Mouse (Mus musculus) gastrocnemius, adult 8-10 months (tissue): ENCODE measurements at regions not wholly inside any gene's neighbourhood (a gene's known extent, or its start where the extent isn't known, plus 50 kb on each side); places are given as distances from the start of the nearest gene placed in this dataset.

Experiments used
- DNase-seq, 2 experiments: peaks; one replicate each; pipeline ENCODE4 v3.0.0; 2022; ENCODE audit warnings: low spot score in 2 of 2

DNA sequence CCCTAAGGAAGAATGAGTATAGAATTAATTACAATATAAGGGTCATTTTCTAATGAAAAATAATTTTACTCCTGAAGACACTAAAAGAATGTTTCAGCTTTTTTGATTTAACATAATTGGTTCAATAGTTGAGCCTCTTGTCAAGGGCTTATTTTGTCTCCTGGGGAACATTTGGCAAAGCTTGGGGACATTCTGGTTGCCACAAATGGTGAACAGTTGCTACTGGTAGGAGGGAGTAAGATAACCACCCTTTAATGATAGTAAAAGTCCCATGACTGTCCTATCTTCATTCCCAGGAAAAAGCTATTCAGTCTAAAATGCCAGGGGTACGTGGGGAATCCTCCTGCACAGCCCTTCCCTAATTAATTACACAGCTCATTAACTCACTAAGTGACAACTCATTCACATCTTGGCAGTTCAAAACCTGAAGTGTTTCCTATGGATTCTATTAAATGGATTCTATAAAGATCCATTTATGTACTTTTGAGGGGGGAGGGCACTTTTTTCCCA lies 217.3 kb upstream of the Sox9 start:
- no peak for DNase-seq

DNA sequence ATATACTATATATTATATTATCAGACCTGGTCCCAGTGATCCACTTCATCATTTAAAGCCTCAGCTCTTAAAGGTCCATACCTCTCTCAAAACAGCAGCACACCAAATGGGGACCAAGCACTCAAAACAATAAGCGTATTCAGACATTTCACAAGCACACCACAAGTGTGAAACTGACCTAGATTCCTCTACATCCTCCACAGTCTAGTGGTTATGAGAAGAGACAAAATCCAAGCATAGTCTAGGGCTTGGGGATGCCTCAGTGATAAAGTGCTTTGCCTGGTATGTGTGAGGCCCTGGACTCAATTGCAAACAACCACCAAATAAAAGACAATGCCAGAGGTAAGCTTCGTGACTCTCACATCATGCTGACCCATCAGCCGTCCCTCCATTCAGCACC lies 216.0 kb upstream of the Sox9 start:
- no peak for DNase-seq

DNA sequence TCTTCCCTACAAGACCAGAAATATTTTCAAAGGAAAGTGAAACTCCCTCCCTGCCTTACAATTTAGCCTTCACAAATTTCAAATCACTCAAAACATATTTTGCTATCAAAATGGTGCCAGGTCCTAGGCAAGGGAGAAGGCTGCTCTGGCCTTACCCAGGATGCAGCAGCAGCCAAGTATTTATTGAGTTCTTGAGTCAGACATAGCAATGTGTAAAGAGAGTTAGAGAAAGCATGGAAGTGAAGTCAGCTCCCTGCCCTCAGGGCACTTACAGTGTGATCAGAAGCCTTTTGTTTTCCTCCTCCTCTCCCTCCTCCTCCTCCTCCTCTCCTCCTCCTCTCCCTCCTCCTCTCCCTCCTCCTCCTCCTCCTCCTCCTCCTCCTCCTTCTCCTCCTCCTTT lies 194.6 kb upstream of the Sox9 start:
- no peak for DNase-seq

DNA sequence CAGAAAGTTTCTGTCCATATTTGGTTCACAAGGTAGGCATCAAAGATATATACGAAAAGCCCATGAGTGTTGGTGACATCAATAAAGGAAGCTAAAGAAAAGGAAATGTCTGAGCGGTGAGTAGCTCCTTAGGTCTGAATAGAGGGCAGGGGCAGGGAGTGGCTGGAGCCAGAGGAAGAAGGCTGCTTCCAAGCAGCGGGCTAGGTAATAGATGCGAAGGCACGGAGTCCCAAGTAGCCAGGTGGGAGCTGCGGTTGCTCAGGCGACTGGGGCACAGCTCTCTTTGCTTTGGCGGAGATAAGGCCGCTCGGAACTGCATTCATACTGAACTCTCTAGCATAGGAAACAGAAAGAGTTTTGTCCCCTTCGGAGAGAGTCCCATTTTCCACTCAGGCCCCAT lies 193.9 kb upstream of the Sox9 start:
- DNase-seq, result no peak

DNA sequence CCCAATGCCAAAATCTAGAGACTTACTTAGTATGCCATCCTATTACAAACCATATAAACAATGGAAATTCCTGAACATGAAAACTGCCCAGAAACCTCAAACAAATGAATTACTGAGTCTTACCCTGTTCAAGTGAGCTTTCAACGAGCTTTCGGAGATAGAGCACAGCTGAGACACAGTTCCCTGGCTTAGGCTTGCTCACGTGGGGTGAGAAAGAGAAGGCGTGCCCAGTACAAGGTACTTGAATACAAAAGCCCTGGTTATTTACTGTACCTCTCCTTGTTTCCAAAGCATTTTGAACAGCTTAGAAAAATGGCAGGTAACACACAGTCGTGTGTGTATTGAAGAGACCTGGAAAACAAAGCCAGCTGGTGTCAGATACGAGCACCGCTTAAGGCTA lies 191.8 kb upstream of the Sox9 start:
- no peak for DNase-seq

DNA sequence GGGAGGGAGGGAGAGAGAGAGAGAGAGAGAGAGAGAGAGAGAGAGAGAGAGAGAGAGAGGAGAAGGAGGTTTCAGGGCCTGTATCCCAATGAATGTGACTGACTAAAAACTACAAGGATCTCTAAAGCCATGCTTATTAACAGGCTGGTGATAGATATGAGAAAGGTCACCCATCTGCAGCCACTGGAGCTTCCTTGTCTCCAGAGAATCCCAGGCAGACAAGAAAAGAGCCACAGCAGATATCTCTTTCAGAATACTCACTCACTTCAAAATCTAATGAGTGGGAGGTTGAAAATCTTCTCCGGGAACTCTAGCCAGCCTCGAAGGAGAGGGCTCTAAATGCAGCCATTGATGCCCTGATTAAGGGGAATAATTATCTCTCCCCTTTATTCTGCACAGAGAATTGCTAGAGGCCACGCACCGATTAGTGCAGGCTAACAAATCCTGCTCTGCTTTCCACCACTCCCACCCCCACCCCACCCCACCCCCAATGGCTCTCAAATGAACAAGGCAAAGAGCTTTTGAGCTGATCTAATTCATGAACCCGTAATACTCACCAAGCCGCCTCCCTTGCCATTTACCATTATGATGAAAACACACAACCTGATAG lies 189.5 kb upstream of the Sox9 start:
- DNase-seq, result no peak

DNA sequence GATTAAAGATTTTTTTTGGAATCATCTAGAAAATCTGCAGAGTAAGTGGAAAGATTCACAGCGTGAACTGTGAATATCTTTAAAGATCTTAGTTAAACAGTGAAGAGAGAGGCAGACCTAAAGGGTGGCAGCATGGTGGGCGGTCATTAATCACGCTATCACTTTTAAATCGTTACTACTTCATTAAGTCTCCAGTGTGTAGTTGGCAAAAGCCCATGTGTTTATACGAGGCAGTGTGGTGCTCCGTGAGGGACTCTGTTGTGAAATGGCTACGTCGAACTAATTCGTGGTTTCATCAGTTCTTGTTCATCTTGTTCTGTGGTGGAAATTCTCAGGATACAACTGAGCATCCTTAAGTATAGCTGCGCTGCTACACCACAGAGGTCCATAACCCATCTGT lies 188.2 kb upstream of the Sox9 start:
- DNase-seq, result no peak

DNA sequence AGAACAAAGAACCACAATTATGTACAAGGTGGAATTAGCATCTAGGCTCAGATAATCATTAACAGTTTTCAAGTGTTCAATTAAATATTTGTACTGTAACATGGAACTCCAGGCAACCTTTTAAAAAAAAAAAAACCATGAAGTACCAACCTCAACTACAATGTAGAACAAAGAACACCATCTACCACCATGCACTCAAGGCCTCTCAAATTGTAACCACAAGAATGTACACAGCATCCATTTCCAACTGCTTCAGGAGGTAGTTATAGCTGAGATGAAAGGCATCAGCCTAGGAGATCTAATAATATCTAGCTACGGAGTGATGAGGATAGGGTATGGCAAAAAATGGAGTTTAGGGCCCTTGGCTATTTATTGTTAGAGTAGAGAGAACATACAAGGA lies 174.7 kb upstream of the Sox9 start:
- no peak for DNase-seq

DNA sequence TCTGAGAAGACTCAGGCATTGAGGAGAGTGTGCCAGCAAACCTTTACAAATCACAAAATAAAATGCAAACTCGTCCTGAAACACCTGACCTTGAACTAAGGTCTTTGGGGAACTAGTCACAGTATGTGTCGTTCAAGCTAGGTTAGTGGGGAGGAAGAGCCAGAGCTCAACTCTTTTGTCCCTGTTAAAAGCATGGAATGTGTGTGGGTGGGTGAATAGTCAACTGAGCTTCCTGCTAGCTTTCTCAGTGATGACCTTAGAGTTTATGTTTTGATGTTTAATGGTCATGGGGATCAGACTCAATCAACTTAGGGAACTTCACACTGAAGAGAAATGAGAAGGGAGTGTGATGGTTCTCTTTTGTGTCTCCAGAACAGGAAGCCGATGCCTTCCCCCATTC lies 172.7 kb upstream of the Sox9 start:
- DNase-seq, result no peak

DNA sequence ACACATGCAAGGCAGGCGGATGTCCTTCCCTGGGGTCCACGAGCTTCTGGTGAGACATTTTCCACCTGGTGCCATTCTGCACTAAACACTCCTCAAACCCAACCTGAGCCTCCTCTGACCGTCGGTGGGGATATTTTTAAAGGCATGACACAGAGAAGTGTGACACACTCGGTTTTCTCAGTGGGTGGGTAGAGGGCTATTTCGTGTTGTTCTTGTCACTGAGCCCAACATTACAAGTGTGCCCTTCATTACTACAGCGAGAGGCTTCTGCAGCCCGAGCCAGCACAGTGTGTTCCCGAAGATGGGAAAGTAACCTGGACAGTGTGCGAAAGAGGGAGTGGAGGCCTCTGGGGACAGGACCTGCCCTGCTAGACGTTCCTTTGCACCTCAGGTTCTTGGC lies 171.0 kb upstream of the Sox9 start:
- peak in 1 of 2 experiments; percentile 31 for DNase-seq

DNA sequence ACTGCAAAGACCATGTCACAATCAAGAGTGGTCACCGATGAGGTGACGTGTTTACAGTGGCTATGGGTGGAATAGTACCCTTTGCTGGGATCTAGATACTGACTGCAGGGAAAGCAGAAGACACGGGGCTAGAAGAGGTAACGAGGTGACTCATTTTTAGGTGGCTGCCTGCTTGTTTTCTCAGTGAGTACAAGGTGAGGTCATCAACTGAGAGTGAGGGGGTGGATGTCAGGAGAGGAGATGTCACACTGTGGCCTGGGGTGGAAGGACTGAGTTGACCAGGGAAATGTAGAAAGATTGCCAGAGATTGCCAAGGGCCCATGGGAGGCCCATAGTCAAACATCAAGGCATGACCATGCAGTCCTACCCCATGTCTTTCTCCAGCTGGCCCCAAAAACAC lies 166.4 kb upstream of the Sox9 start:
- DNase-seq, result no peak

DNA sequence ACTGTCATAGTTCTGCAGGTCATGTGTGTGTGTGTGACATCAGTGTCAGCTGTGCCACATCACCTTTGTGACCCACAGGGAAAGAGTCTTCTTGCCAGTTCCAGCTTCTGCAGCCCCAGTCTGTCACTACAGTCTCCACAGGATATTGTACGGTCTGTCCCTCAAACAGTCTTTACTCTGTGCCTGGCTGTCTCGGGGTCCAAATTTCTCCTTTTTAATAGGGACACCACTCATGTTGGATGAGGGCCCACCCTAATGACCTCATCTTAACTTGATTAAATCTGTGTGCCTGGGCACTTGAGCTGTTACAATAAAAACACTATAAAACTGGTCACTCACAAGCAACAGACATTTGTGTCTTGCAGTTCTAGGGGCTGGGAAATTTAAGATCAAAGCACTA lies 165.1 kb upstream of the Sox9 start:
- DNase-seq, result no peak

DNA sequence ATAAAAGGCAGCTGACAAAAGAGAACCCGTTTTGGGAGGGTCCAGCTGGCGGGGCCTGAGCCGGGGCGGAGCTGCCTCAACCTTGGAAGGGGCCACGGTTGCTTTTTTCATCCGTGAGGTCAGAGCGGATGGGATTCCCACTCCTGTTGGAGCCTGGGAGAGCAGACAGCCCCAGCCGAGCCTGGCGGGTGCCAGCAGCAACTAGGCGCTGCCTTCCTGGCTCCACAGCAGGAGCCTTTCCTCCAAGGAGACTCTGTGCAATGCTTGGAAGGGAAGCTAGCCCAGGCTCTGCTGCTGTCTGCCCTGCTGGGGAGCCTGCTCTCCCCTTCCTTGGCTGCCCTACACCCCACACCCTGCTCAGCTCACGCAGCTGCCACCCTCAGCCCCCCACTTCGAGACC lies 161.1 kb upstream of the Sox9 start:
- DNase-seq, result peak; percentile 53 to 62

DNA sequence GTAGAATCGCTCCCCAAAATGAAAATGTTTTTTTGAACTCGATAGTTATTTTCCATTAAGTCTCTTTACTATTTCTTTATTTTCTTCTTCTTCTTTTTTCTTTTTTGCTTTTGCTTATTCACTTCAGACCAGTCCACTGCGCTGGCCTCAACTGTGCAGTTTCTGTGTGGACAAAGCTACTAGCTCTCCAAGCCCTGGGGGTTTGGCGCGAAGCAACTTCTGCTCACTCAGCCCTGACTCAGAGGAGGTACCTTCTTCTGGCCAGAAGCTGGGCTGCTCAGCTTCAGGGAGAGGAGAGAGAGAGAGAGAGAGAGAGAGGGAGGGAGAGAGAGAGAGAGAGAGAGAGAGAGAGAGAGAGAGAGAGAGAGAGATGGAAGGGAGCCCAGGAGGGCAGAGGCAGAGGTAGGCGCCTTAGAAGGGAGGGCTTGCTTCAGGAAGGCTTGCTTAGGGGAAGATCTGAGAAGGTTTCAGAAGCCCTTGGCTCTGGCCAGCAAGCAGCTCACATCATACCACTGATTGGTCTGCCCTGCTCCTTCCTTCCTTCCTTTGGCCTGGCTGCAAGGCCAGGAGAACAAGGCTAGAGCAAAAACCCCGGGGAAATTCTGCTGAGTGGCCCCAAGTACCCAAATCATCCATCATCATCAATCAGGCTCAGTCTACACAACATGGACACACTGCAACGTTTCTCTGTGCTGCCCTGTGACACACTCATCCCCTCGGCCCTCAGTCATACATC lies 160.5 kb upstream of the Sox9 start:
- DNase-seq, result no peak

DNA sequence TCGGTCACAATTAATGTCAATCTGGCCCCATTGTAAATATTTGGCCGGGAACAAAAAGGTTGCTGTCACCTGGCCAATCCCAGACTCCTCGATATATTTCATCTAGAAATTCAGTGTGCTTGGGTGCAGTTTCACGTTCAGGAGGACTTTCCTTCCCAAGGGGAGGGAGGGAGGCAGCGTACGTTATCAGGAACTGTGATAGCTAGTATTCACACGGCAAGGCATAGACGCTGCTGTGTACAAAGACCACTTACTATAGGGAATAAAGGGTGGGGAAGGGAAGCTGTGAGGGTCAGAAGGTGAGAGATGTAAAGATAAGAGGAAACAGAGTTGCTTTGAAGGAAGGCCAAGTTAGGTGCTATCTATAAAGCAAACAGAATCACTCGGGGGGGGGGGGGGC lies 132.7 kb upstream of the Sox9 start:
- DNase-seq, result no peak

DNA sequence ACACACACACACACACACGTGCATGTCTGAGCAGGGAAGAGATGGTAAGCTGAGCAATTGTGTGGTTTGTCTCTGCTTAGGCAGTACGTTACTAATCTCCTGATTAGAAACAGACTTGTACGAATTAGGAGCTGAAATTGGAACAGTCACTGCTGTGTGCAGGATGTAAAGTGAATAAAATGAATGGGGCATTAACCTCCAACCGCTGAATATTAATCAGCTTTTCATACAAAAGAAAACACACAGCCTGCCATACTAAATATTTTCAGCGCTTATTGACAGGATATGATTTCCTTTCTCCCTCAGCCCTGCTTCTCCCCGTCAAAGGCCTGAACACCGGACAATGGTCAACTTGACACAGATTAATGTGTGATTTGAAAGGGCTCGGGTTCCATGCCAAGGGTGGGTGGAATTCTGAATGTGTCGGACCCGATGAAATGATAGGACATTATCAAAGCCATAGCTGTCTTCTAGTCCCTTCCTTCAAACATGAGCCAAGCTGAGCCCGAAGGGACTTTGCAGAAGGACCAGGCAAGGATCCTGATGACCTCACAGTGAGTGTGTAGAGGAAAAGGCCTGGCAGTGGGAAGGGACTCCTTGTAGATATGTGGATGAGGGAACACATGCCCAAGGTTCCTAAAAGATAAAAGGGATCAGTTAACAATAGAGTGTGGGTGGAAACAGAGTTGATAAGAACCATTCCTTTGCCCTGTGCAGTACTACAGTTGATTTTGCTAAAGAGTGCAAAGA lies 124.4 kb upstream of the Sox9 start:
- no peak for DNase-seq

DNA sequence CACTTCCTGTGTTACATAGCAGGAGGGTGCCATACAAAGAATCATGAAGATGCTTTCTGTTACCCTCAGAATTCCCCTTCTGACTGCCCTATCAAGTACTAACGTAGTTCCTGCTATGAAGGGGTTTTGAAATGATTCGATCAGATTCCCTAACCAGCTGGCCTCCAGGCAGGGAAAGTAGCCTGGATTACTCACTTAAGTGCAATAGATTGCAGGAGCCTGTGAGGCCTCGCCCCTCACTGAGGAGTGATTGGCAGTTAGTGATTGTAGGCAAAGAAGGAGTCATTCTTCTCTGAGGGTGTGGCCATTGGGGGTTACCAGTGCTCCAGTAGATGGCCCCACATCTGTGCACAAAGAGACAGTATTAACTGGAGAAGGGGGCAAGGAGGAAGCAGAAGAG lies 122.1 kb upstream of the Sox9 start:
- DNase-seq, result no peak

DNA sequence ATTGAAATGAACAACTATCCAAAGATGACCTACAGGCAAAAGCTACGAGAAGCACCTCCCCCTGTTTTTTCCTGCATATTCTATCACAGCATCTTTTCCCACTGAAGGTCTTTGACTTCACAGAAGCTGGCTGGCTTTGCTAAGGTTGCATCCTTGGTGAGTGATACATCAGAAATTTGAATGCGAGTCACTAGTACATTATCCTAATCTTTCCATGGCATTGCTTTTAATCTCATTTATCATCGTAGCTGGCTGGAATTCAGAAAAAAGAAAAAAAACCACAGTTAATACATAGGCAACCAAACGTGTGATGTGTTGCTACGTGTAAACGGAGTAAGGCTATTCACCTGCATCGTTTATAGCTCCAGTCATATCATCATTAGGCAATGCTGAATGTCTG lies 120.6 kb upstream of the Sox9 start:
- no peak for DNase-seq

DNA sequence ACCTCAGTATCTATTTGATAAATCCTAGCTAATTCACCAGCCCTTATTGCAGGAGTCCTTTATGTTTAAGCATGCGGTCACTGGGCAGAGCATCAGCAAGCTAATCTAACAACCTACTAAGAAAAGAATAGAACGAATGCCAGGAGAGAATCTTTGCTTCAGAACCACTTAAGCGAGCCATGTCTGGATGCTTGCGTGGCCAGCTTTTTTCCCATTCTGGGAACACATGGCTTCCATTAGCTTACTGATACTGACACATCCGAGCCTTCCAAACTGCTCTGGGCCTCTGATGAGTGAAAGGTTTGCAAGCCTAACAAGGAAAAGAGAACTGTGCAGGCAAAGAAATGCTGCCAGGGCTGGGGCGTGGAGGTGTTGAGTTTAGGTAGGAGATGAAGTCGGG lies 114.7 kb upstream of the Sox9 start:
- no peak for DNase-seq

DNA sequence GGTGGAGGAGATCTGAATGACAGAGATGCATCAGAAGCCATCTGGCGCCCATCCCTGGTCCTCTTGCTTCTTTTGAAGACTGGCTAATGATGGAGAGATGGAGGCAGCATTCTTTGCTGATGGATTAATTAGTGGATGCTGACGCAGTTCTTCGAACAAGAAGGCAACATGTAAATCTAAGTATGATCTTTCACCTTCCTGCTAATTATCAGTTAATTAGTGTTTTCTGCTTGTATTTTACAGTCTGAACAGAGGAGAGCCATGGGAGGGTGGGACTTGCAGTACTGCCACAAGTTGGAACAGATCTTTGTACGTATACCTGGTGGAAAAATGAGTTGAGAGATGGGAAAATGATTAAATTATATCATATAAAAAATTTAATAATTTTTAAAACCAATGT lies 109.9 kb upstream of the Sox9 start:
- no peak for DNase-seq

DNA sequence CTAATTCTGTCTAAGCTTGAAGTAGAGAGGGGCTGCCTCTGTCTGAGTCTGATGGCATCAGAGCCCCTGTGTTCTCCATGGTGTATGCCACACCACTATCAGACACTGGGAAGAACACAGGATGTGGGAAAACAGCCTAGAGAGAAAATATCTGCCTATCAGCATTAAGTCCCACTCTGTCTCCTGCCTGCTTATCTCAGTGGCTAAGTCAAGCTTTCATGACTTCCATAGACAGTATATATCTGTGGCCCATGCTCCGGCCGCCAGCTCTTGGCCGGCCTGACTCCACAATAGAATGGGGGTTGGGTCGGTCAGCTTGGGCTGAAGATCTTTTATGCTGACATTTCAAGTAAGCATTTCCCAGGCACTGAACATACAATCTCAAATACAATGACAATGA lies 92.0 kb upstream of the Sox9 start:
- DNase-seq, result no peak

DNA sequence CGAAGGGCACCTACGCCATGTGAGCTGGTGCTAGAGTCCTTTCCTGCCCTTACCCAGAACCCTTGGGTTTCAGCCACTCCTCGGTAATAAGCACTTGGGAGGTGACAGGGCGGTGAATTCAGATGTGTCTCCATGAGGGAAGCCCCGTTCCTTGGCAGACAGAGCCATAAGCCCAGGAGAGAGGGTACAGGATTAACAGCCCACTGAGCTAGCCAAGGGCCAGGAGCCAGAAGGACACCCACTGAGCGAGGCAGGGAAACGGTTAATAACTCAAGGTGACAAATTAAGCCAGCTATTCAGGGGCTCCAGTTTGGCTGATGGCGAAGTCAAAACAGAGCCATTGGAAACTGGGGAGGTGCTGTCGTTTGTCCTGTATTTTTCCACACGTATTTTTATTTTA lies 75.9 kb upstream of the Sox9 start:
- no peak for DNase-seq
